Mouse (Mus musculus) MEL (cell line): Measurements from ENCODE around the gene Mansc1. TPM values are rescaled to one million over a fixed set of nuclear protein-coding genes. Genes with fewer than 3 reads are reported as not detected.

Experiments used
- DNase-seq: peaks from one replicate; pipeline ENCODE4 v3.0.0; 2011; ENCODE audit warnings: low read depth, low spot score
- H3K27ac ChIP-seq: 2 replicates; pipeline ENCODE4 v1.5.1; 2012; ENCODE audit warnings: low read depth, mild to moderate bottlenecking, control low read depth, low read length, moderate library complexity; ENCODE audit not compliant: control insufficient read depth
- H3K27me3 ChIP-seq, 2 experiments: fragments of 150-350 bp in 1 of 2; sonication (generic) in 1 of 2; 2 replicates each; pipeline ENCODE4 v1.6.1; 2012; ENCODE audit warnings: low read length in 2 of 2, mild to moderate bottlenecking in 2 of 2, improper control_type of control experiment in 1 of 2, moderate library complexity in 1 of 2; ENCODE audit not compliant: insufficient read depth in 2 of 2, control insufficient read depth in 1 of 2
- H3K36me3 ChIP-seq, 2 experiments: 2 replicates each; pipeline ENCODE4 v1.6.1; 2012 to 2014; ENCODE audit warnings: low read length in 2 of 2, improper control_type of control experiment in 1 of 2, inconsistent platforms in 1 of 2, mild to moderate bottlenecking in 1 of 2; ENCODE audit not compliant: insufficient read depth in 2 of 2, control insufficient read depth in 1 of 2
- H3K4me1 ChIP-seq, 2 experiments: fragments of 150-350 bp in 1 of 2; sonication (generic) in 1 of 2; 2 replicates each; pipeline ENCODE4 v1.6.1; 2012; ENCODE audit warnings: low read length in 2 of 2, improper control_type of control experiment in 1 of 2, mild to moderate bottlenecking in 1 of 2; ENCODE audit not compliant: insufficient read depth in 2 of 2, control insufficient read depth in 1 of 2
- H3K4me3 ChIP-seq, 2 experiments: fragments of 150-350 bp in 1 of 2; sonication (generic) in 1 of 2; 2 replicates each; pipeline ENCODE4 v1.5.1; 2012; ENCODE audit warnings: low read depth in 2 of 2, low read length in 2 of 2, mild to moderate bottlenecking in 2 of 2, moderate library complexity in 2 of 2, control low read depth in 1 of 2, improper control_type of control experiment in 1 of 2; ENCODE audit not compliant: control insufficient read depth in 1 of 2, insufficient read depth in 1 of 2
- H3K79me2 ChIP-seq: 2 replicates; pipeline ENCODE4 v1.6.1; 2012; ENCODE audit warnings: mild to moderate bottlenecking, low read length, moderate library complexity; ENCODE audit not compliant: control insufficient read depth, poor library complexity, insufficient read depth
- H3K9ac ChIP-seq: 2 replicates; pipeline ENCODE4 v1.6.1; 2012; ENCODE audit warnings: low read depth, mild to moderate bottlenecking, control low read depth, low read length, moderate library complexity; ENCODE audit not compliant: control insufficient read depth, poor library complexity, severe bottlenecking
- H3K9me3 ChIP-seq: fragments of 150-350 bp; sonication (generic); replicated peaks from 2 replicates; pipeline ENCODE4 v1.6.1; 2012; ENCODE audit warnings: mild to moderate bottlenecking, low read length, improper control_type of control experiment, moderate library complexity; ENCODE audit not compliant: insufficient read depth
- BHLHE40 ChIP-seq: IDR thresholded peaks from 2 replicates; pipeline ENCODE4 v1.6.1; 2012; ENCODE audit warnings: low read depth, mild to moderate bottlenecking, inconsistent platforms, low read length, improper control_type of control experiment, borderline replicate concordance
- CHD1 ChIP-seq: IDR thresholded peaks from 2 replicates; pipeline ENCODE4 v1.6.1; 2012; ENCODE audit warnings: low read depth, mild to moderate bottlenecking, inconsistent platforms, low read length, improper control_type of control experiment
- CHD2 ChIP-seq: IDR thresholded peaks from 2 replicates; pipeline ENCODE4 v1.6.1; 2011; ENCODE audit warnings: low read length, improper control_type of control experiment
- ELF1 ChIP-seq: IDR thresholded peaks from 2 replicates; pipeline ENCODE4 v1.6.1; 2014; ENCODE audit warnings: low read depth, mild to moderate bottlenecking, inconsistent platforms, low read length, improper control_type of control experiment, moderate library complexity
- EP300 ChIP-seq, 2 experiments: IDR thresholded peaks; 2 replicates each; pipeline ENCODE4 v1.6.1; 2011; ENCODE audit warnings: improper control_type of control experiment in 2 of 2, low read length in 2 of 2, low read depth in 1 of 2, mild to moderate bottlenecking in 1 of 2
- ETS1 ChIP-seq: IDR thresholded peaks from 2 replicates; pipeline ENCODE4 v1.6.1; 2012; ENCODE audit warnings: low read depth, mild to moderate bottlenecking, inconsistent platforms, low read length, improper control_type of control experiment, moderate library complexity
- GABPA ChIP-seq: IDR thresholded peaks from 2 replicates; pipeline ENCODE4 v1.6.1; 2012; ENCODE audit warnings: low read depth, mild to moderate bottlenecking, inconsistent platforms, low read length, improper control_type of control experiment, moderate library complexity
- HCFC1 ChIP-seq: IDR thresholded peaks from 2 replicates; pipeline ENCODE4 v1.6.1; 2012; ENCODE audit warnings: low read depth, mild to moderate bottlenecking, inconsistent platforms, low read length, improper control_type of control experiment, moderate library complexity
- MAX ChIP-seq: IDR thresholded peaks from 2 replicates; pipeline ENCODE4 v1.6.1; 2011; ENCODE audit warnings: low read length, improper control_type of control experiment
- MAZ ChIP-seq: IDR thresholded peaks from 2 replicates; pipeline ENCODE4 v1.6.1; 2012; ENCODE audit warnings: low read depth, mild to moderate bottlenecking, inconsistent platforms, low read length, improper control_type of control experiment
- MXI1 ChIP-seq: IDR thresholded peaks from 2 replicates; pipeline ENCODE4 v1.6.1; 2011; ENCODE audit warnings: mild to moderate bottlenecking, low read depth, low read length, improper control_type of control experiment
- MYC ChIP-seq: IDR thresholded peaks from 2 replicates; pipeline ENCODE4 v1.6.1; 2011; ENCODE audit warnings: low read depth, mild to moderate bottlenecking, low read length, improper control_type of control experiment, moderate library complexity
- NELFE ChIP-seq: IDR thresholded peaks from 2 replicates; pipeline ENCODE4 v1.6.1; 2011; ENCODE audit warnings: low read depth, low read length, improper control_type of control experiment
- POLR2A ChIP-seq, 2 experiments: IDR thresholded peaks; 2 replicates each; pipeline ENCODE4 v1.6.1; 2011 to 2012; ENCODE audit warnings: low read length in 2 of 2, mild to moderate bottlenecking in 2 of 2, control low read depth in 1 of 2, improper control_type of control experiment in 1 of 2, low read depth in 1 of 2, moderate library complexity in 1 of 2; ENCODE audit not compliant: control insufficient read depth in 1 of 2, insufficient read depth in 1 of 2, poor library complexity in 1 of 2
- RAD21 ChIP-seq: IDR thresholded peaks from 2 replicates; pipeline ENCODE4 v1.6.1; 2011; ENCODE audit warnings: mild to moderate bottlenecking, low read depth, low read length, improper control_type of control experiment
- TAL1 ChIP-seq: IDR thresholded peaks from 2 replicates; pipeline ENCODE4 v1.6.1; 2012; ENCODE audit warnings: mild to moderate bottlenecking, inconsistent platforms, low read length, moderate library complexity, mixed read lengths
- TCF12 ChIP-seq: IDR thresholded peaks from 2 replicates; pipeline ENCODE4 v1.6.1; 2014; ENCODE audit warnings: low read depth, mild to moderate bottlenecking, inconsistent platforms, low read length, improper control_type of control experiment, moderate library complexity
- UBTF ChIP-seq: IDR thresholded peaks from 2 replicates; pipeline ENCODE4 v1.6.1; 2012; ENCODE audit warnings: low read depth, mild to moderate bottlenecking, inconsistent platforms, low read length, improper control_type of control experiment, moderate library complexity, borderline replicate concordance; ENCODE audit not compliant: insufficient read depth
- USF1 ChIP-seq: IDR thresholded peaks from 2 replicates; pipeline ENCODE4 v1.6.1; 2014; ENCODE audit warnings: low read depth, mild to moderate bottlenecking, inconsistent platforms, low read length, improper control_type of control experiment, moderate library complexity
- USF2 ChIP-seq, 2 experiments: IDR thresholded peaks; 2 replicates each; pipeline ENCODE4 v1.6.1; 2011 to 2012; ENCODE audit warnings: improper control_type of control experiment in 2 of 2, low read length in 2 of 2, borderline replicate concordance in 1 of 2, inconsistent platforms in 1 of 2, low read depth in 1 of 2, mild to moderate bottlenecking in 1 of 2; ENCODE audit not compliant: insufficient read depth in 1 of 2
- ZKSCAN1 ChIP-seq: IDR thresholded peaks from 2 replicates; pipeline ENCODE4 v1.6.1; 2012; ENCODE audit warnings: low read depth, mild to moderate bottlenecking, inconsistent platforms, low read length, improper control_type of control experiment, moderate library complexity
- ZNF384 ChIP-seq: IDR thresholded peaks from 2 replicates; pipeline ENCODE4 v1.6.1; 2012; ENCODE audit warnings: low read depth, mild to moderate bottlenecking, inconsistent platforms, low read length, improper control_type of control experiment
- polyA plus RNA-seq, 2 experiments: library from polyadenylated mRNA; stranded (reverse) in 1 of 2; unstranded in 1 of 2; fragments of >175 nt in 1 of 2; fragments of >200 nt in 1 of 2; gene quantifications; 2 replicates each; pipeline versions ENCODE4 v1.2.1 to v1.2.4; 2012; ENCODE audit warnings: low replicate concordance in 2 of 2, low read depth in 1 of 2; ENCODE audit not compliant: insufficient read length in 2 of 2, insufficient read depth in 1 of 2, missing spikeins in 1 of 2
- total RNA-seq: library from RNA; depleted of rRNA; stranded (reverse); fragments of 300-350 nt; gene quantifications from 2 replicates; pipeline ENCODE4 v1.2.3, GENCODE M21; 2012

The Mansc1 gene
- total and polyA plus RNA-seq, 3 experiments = not detected

DNA sequence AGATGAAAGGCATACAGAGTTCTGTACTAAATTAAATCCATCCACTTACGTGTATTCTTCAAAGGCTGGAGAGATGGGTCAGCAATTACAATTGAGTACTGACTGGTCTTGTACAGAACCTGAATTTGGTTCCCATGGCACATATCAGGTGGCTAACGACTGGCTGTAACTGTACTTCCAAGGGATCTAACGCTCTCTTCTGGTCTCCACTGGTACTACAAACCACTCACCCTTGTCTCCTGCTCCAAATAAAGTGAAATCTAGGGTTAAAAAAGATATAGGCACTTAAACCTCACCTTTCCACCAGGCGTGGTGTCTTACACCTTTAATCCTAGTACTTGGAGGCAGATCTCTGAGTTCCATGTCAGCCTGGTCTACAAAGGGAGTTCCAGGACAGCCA, 4.2 kb upstream of the Mansc1 start:
- H3K9me3 ChIP-seq = no peaks in the 10 kb centered on the region
- peaks cover 6% of the 10 kb centered on the region; the same call in 1 of the 2 replicates for H3K79me2 ChIP-seq
- peaks cover 0 to 4% of the 10 kb centered on the region in 2 experiments; a peak in 2 of 4 replicates for H3K36me3 ChIP-seq
- no peak overlapping the region for H3K27ac ChIP-seq
- no peak for DNase-seq
- no peak overlapping the region for H3K9ac ChIP-seq
- peaks cover 0 to 7% of the 10 kb centered on the region in 2 experiments; a peak in 1 of 4 replicates for H3K4me1 ChIP-seq
- no peak for TF ChIP-seq POLR2A (IDR thresholded peaks at IDR 0.05; ENCODE audit: control insufficient read depth in 1 of 2, insufficient read depth in 1 of 2, low read depth in 1 of 2, low read length in 2 of 2, poor library complexity in 1 of 2)
- no peak for TF ChIP-seq UBTF
- TF ChIP-seq HCFC1 = no peak
- TF ChIP-seq ETS1 = no peak
- no peak for TF ChIP-seq GABPA
- TF ChIP-seq CHD2 = no peak
- no peak for TF ChIP-seq BHLHE40
- TF ChIP-seq TAL1 = no peak
- no peak for TF ChIP-seq EP300 (IDR thresholded peaks at IDR 0.05; ENCODE audit: low read depth in 1 of 2, low read length in 2 of 2)
- no peak for TF ChIP-seq MAX
- TF ChIP-seq NELFE = no peak
- no peak for TF ChIP-seq MXI1
- no peak for TF ChIP-seq CHD1
- no peak for TF ChIP-seq RAD21
- no peaks in the 10 kb centered on the region for H3K27me3 ChIP-seq
- H3K4me3 ChIP-seq = no peak overlapping the region

DNA sequence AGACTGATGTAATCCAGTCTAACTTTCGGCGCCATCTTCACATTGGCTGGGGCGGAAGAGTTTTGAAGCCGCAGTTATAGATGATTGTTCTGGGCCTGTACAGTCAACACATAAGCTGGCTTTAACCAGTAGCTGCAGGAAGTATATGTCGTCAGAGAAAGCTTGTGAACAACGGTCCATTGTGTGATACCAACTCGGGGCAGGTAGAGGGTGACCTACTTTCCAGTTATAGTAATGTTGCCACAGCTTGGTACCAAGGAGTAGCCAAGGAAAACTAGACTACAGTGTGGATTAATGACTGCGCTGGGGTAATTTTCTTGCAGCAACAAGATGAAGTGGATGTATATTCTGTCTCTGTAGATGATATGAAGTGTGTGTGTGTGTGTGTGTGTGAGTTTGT, 1.3 kb upstream of the Mansc1 start:
- Histone ChIP-seq H3K4me3 (no peak overlapping the region), H3K79me2 (no peaks in the 10 kb centered on the region), H3K27ac (no peak overlapping the region), H3K36me3 (peaks cover 0 to 2% of the 10 kb centered on the region in 2 experiments; a peak in 1 of 4 replicates), H3K4me1 (peaks cover 0 to 7% of the 10 kb centered on the region in 2 experiments; a peak in 1 of 4 replicates), H3K9ac (no peak overlapping the region), H3K9me3 (no peaks in the 10 kb centered on the region), H3K27me3 (no peaks in the 10 kb centered on the region)
- no peak for DNase-seq
- no peak for TF ChIP-seq ELF1
- TF ChIP-seq MYC = no peak
- no peak for TF ChIP-seq ZKSCAN1
- TF ChIP-seq USF1 = no peak
- no peak for TF ChIP-seq ETS1
- TF ChIP-seq UBTF = no peak
- no peak for TF ChIP-seq MAZ
- no peak for TF ChIP-seq TCF12
- TF ChIP-seq GABPA = no peak
- no peak for TF ChIP-seq ZNF384
- no peak for TF ChIP-seq USF2 (IDR thresholded peaks at IDR 0.05; ENCODE audit: borderline replicate concordance in 1 of 2, insufficient read depth in 1 of 2, low read depth in 1 of 2, low read length in 2 of 2)
